Mouse (Mus musculus) stomach, postnatal 0 days (tissue): ENCODE measurements at regions not wholly inside any gene's neighbourhood (a gene's known extent, or its start where the extent isn't known, plus 50 kb on each side); places are given as distances from the start of the nearest gene placed in this dataset.

Experiments used
- CTCF ChIP-seq: IDR thresholded peaks from 2 replicates; pipeline ENCODE4 v1.5.1; 2016; ENCODE audit warnings: antibody characterized with exemption, low read depth, mild to moderate bottlenecking, moderate library complexity
- EP300 ChIP-seq: optimal IDR thresholded peaks from 2 replicates; pipeline ENCODE3; 2016; ENCODE audit warnings: antibody characterized with exemption

- no peak for TF ChIP-seq CTCF
- TF ChIP-seq EP300, result no peak
Observed at GRCm38 (mm10) chr17:83987683-83988082, 139.9 kb upstream of the Haao start.
